Mouse (Mus musculus): Measurements from ENCODE around the gene Chst11. TPM values are rescaled to one million over a fixed set of nuclear protein-coding genes. Genes with fewer than 3 reads are reported as not detected.

The Chst11 gene
- polyA plus RNA-seq, 1 experiment from 2014 or later: 1.1 TPM

- Histone ChIP-seq H3K9me3 (replicated peaks; ENCODE audit: control insufficient read depth, low read length) (no peaks in the 10 kb centered on the region), H3K9ac (ENCODE audit: low read length) (peak overlapping the region; percentile 82), H3K27me3 (ENCODE audit: control insufficient read depth, insufficient read depth, low read length) (peaks cover 7% of the 10 kb centered on the region; the same call in 1 of the 2 replicates), H3K4me3 (replicated peaks; ENCODE audit: low read length) (peak overlapping the region; percentile 67), H3K4me2 (ENCODE audit: low read depth, low read length) (peak overlapping the region; percentile 97), H3K36me3 (ENCODE audit: control insufficient read depth, insufficient read depth, low read length) (no peaks in the 10 kb centered on the region), H3K4me1 (ENCODE audit: control insufficient read depth, insufficient read depth, low read length) (peaks cover 31% of the 10 kb centered on the region), H3K27ac (ENCODE audit: low read length) (0 out of 2 replicates have a peak overlapping the region, but pooled peaks have one; percentile 73)
- ATAC-seq (ENCODE audit: insufficient read depth, low FRiP score): no peak
- WGBS: 7% methylated on average over 21 of the region's 21 CpGs
Measured at GRCm38 (mm10) chr10:82986251-82986992, 1.1 kb downstream of the Chst11 start.

- Histone ChIP-seq H3K4me3 (replicated peaks; ENCODE audit: low read length) (peak overlapping the region; percentile 67), H3K4me2 (ENCODE audit: low read depth, low read length) (peak overlapping the region; percentile 97), H3K9me3 (replicated peaks; ENCODE audit: control insufficient read depth, low read length) (no peaks in the 10 kb centered on the region), H3K36me3 (ENCODE audit: control insufficient read depth, insufficient read depth, low read length) (no peaks in the 10 kb centered on the region), H3K27me3 (ENCODE audit: control insufficient read depth, insufficient read depth, low read length) (peaks cover 7% of the 10 kb centered on the region; the same call in 1 of the 2 replicates), H3K4me1 (ENCODE audit: control insufficient read depth, insufficient read depth, low read length) (peaks cover 35% of the 10 kb centered on the region), H3K27ac (ENCODE audit: low read length) (no peak overlapping the region), H3K9ac (ENCODE audit: low read length) (peak overlapping the region; percentile 82)
- ATAC-seq (ENCODE audit: insufficient read depth, low FRiP score): no peak
- WGBS: 24% methylated on average over 8 of the region's 8 CpGs
Measured at GRCm38 (mm10) chr10:82986993-82987349, 1.7 kb downstream of the Chst11 start.

- H3K4me1 ChIP-seq (ENCODE audit: control insufficient read depth, insufficient read depth, low read length): peaks cover 35% of the 10 kb centered on the region
- no peak overlapping the region for H3K27ac ChIP-seq (ENCODE audit: low read length)
Measured at GRCm38 (mm10) chr10:82987394-82987793, 2.1 kb downstream of the Chst11 start.

GRCm38 (mm10) chr10:82989418-82990025 lies 4.2 kb downstream of the Chst11 start:
- H3K4me2 ChIP-seq (ENCODE audit: low read depth, low read length): no peak overlapping the region
- peaks cover 33% of the 10 kb centered on the region for H3K4me1 ChIP-seq (ENCODE audit: control insufficient read depth, insufficient read depth, low read length)
- H3K4me3 ChIP-seq (replicated peaks; ENCODE audit: low read length): no peak overlapping the region
- H3K9me3 ChIP-seq (replicated peaks; ENCODE audit: control insufficient read depth, low read length): no peaks in the 10 kb centered on the region
- 72% methylated on average over 13 of the region's 13 CpGs for WGBS
- no peaks in the 10 kb centered on the region for H3K36me3 ChIP-seq (ENCODE audit: control insufficient read depth, insufficient read depth, low read length)
- no peak overlapping the region for H3K9ac ChIP-seq (ENCODE audit: low read length)
- H3K27me3 ChIP-seq (ENCODE audit: control insufficient read depth, insufficient read depth, low read length): no peaks in the 10 kb centered on the region
- no peak overlapping the region for H3K27ac ChIP-seq (ENCODE audit: low read length)
- no peak for ATAC-seq (ENCODE audit: insufficient read depth, low FRiP score)

More at GRCm38 (mm10) chr10:82987394-82987793, 2.1 kb downstream of the Chst11 start:
- H3K4me2 ChIP-seq (ENCODE audit: low read depth, low read length): peak overlapping the region; percentile 97
- H3K36me3 ChIP-seq (ENCODE audit: control insufficient read depth, insufficient read depth, low read length): no peaks in the 10 kb centered on the region
- H3K4me3 ChIP-seq (replicated peaks; ENCODE audit: low read length): peak overlapping the region; percentile 67
- peaks cover 7% of the 10 kb centered on the region; the same call in 1 of the 2 replicates for H3K27me3 ChIP-seq (ENCODE audit: control insufficient read depth, insufficient read depth, low read length)
- H3K9me3 ChIP-seq (replicated peaks; ENCODE audit: control insufficient read depth, low read length): no peaks in the 10 kb centered on the region
- 49% methylated on average over 4 of the region's 4 CpGs for WGBS
- no peak for ATAC-seq (ENCODE audit: insufficient read depth, low FRiP score)
- H3K9ac ChIP-seq (ENCODE audit: low read length): peak overlapping the region; percentile 46; the same call in 1 of the 2 replicates

GRCm38 (mm10) chr10:82990918-82991317 lies 5.6 kb downstream of the Chst11 start:
- Histone ChIP-seq H3K4me2 (ENCODE audit: low read depth, low read length) (no peak overlapping the region), H3K27ac (ENCODE audit: low read length) (peak overlapping the region; percentile 3; the same call in 1 of the 2 replicates)
- ATAC-seq (ENCODE audit: insufficient read depth, low FRiP score): no peak; the same call in 1 of the 2 replicates

GRCm38 (mm10) chr10:82991756-82992519 lies 6.6 kb downstream of the Chst11 start:
- Histone ChIP-seq H3K27ac (ENCODE audit: low read length) (no peak overlapping the region), H3K4me1 (ENCODE audit: control insufficient read depth, insufficient read depth, low read length) (peaks cover 24% of the 10 kb centered on the region), H3K36me3 (ENCODE audit: control insufficient read depth, insufficient read depth, low read length) (no peaks in the 10 kb centered on the region), H3K4me2 (ENCODE audit: low read depth, low read length) (no peak overlapping the region), H3K27me3 (ENCODE audit: control insufficient read depth, insufficient read depth, low read length) (no peaks in the 10 kb centered on the region), H3K9ac (ENCODE audit: low read length) (no peak overlapping the region), H3K4me3 (replicated peaks; ENCODE audit: low read length) (no peak overlapping the region), H3K9me3 (replicated peaks; ENCODE audit: control insufficient read depth, low read length) (no peaks in the 10 kb centered on the region)
- 55% methylated on average over 10 of the region's 10 CpGs for WGBS
- no peak for ATAC-seq (ENCODE audit: insufficient read depth, low FRiP score)

More at GRCm38 (mm10) chr10:82990918-82991317, 5.6 kb downstream of the Chst11 start:
- WGBS: 29% methylated on average over 7 of the region's 7 CpGs
- H3K36me3 ChIP-seq (ENCODE audit: control insufficient read depth, insufficient read depth, low read length): no peaks in the 10 kb centered on the region
- no peak overlapping the region for H3K9ac ChIP-seq (ENCODE audit: low read length)
- H3K9me3 ChIP-seq (replicated peaks; ENCODE audit: control insufficient read depth, low read length): no peaks in the 10 kb centered on the region
- H3K27me3 ChIP-seq (ENCODE audit: control insufficient read depth, insufficient read depth, low read length): no peaks in the 10 kb centered on the region
- H3K4me1 ChIP-seq (ENCODE audit: control insufficient read depth, insufficient read depth, low read length): peaks cover 30% of the 10 kb centered on the region
- no peak overlapping the region for H3K4me3 ChIP-seq (replicated peaks; ENCODE audit: low read length)

GRCm38 (mm10) chr10:82994284-82994683 lies 9.0 kb downstream of the Chst11 start:
- Histone ChIP-seq H3K9me3 (replicated peaks; ENCODE audit: control insufficient read depth, low read length) (0 out of 2 replicates have a peak, but pooled peaks cover 4% of the 10 kb centered on the region), H3K4me2 (ENCODE audit: low read depth, low read length) (no peak overlapping the region), H3K4me3 (replicated peaks; ENCODE audit: low read length) (no peak overlapping the region), H3K4me1 (ENCODE audit: control insufficient read depth, insufficient read depth, low read length) (peaks cover 17% of the 10 kb centered on the region), H3K36me3 (ENCODE audit: control insufficient read depth, insufficient read depth, low read length) (no peaks in the 10 kb centered on the region), H3K9ac (ENCODE audit: low read length) (no peak overlapping the region), H3K27me3 (ENCODE audit: control insufficient read depth, insufficient read depth, low read length) (no peaks in the 10 kb centered on the region), H3K27ac (ENCODE audit: low read length) (no peak overlapping the region)
- WGBS: 91% methylated on average over 7 of the region's 7 CpGs
- no peak for ATAC-seq (ENCODE audit: insufficient read depth, low FRiP score)

- Histone ChIP-seq H3K9me3 (replicated peaks; ENCODE audit: control insufficient read depth, low read length) (0 out of 2 replicates have a peak, but pooled peaks cover 4% of the 10 kb centered on the region), H3K36me3 (ENCODE audit: control insufficient read depth, insufficient read depth, low read length) (no peaks in the 10 kb centered on the region), H3K27ac (ENCODE audit: low read length) (no peak overlapping the region), H3K27me3 (ENCODE audit: control insufficient read depth, insufficient read depth, low read length) (no peaks in the 10 kb centered on the region), H3K4me2 (ENCODE audit: low read depth, low read length) (no peak overlapping the region), H3K4me1 (ENCODE audit: control insufficient read depth, insufficient read depth, low read length) (no peaks in the 10 kb centered on the region), H3K9ac (ENCODE audit: low read length) (no peak overlapping the region), H3K4me3 (replicated peaks; ENCODE audit: low read length) (no peak overlapping the region)
- no peak for ATAC-seq (ENCODE audit: insufficient read depth, low FRiP score)
- 84% methylated on average over 6 of the region's 6 CpGs for WGBS
Measured at GRCm38 (mm10) chr10:82997460-82997859, 12.2 kb downstream of the Chst11 start.

Data from stomach, embryonic 16.5 days (tissue).